ENCODE assay signal across 25 mouse cellular contexts in the genomic region with DNA sequence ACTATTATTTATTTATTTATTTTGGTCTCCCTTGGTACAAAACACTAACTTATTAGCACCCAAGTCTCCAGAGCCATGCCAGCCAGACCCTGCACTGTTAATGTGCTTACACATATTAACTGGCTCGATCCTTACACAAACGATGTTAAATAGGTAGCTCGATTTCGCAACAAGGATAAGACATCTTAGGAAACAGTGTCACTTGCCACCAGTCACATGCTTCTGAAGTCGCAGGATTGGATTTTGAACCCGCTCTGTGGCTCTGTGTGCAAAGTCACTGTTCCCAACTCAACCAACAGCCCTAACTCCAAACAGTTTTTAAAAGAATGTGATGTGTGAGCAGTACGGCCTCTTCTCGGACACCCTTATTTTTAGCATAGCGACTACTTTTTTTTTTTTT. TPM values are rescaled to one million over a fixed set of nuclear protein-coding genes. Genes with fewer than 3 reads are reported as not detected.
"Had no signal": no experiment of that assay in that cellular context is flagged by ENCODE, and none has a peak within 500 bp of the region (broad histone marks: within the 10 kb centered on the region; RNA-seq: fewer than 3 reads in every experiment).

No protein-coding gene starts in this region.

- ATAC-seq: forebrain, postnatal 0 days; hindbrain, embryonic 16.5 days; inflammation-experienced regulatory T-cells, adult 6 months had no signal

- H3K27ac ChIP-seq: heart, embryonic 10.5 days; hindbrain, embryonic 12.5 days; hindbrain, embryonic 14.5 days; kidney, embryonic 15.5 days; kidney, postnatal 0 days; limb, embryonic 12.5 days; liver, embryonic 13.5 days had no signal

- H3K4me2 ChIP-seq: heart, embryonic 12.5 days; hindbrain, embryonic 12.5 days; hindbrain, embryonic 14.5 days; kidney, embryonic 15.5 days; limb, embryonic 12.5 days; liver, embryonic 11.5 days; liver, embryonic 13.5 days had no signal

- DNase-seq: forebrain, postnatal 0 days; gastrocnemius, postnatal 14 days; gastrocnemius, postnatal 36 days; heart, adult 18-20 months; heart, postnatal 10 days; heart, postnatal 4 days; kidney, adult 11 months; kidney, adult 2 months; kidney, adult 9 months; kidney, postnatal 14 days; kidney, postnatal 36 days; layer of hippocampus, adult 9-11 months; layer of hippocampus, postnatal 36 days; liver; liver, embryonic 13.5 days had no signal

- H3K36me3 ChIP-seq: heart, embryonic 10.5 days; heart, embryonic 12.5 days; hindbrain, embryonic 12.5 days; kidney, embryonic 15.5 days; limb, embryonic 12.5 days; liver, embryonic 13.5 days had no signal

- H3K27me3 ChIP-seq: heart, embryonic 12.5 days; hindbrain, embryonic 12.5 days; limb, embryonic 12.5 days; liver, embryonic 13.5 days had no signal

- H3K4me3 ChIP-seq: heart, embryonic 10.5 days; heart, embryonic 12.5 days; hindbrain, embryonic 12.5 days; kidney, embryonic 15.5 days; limb, embryonic 12.5 days; liver, embryonic 13.5 days had no signal

- H3K9ac ChIP-seq: forebrain, postnatal 0 days; heart, embryonic 12.5 days; hindbrain, embryonic 12.5 days; hindbrain, embryonic 14.5 days; kidney, embryonic 15.5 days; limb, embryonic 12.5 days; liver, embryonic 13.5 days had no signal

- H3K9me3 ChIP-seq: heart, embryonic 10.5 days; heart, embryonic 12.5 days; hindbrain, embryonic 12.5 days; kidney, embryonic 15.5 days; limb, embryonic 12.5 days; liver, embryonic 13.5 days had no signal

RNA-seq across cellular contexts. Expression of a gene that starts 10.7 kb away (rescaled TPM):
- polyA plus RNA-seq: inflammation-experienced regulatory T-cells, adult 6 months had no signal
